Mouse (Mus musculus) heart, embryonic 15.5 days (tissue): Measurements from ENCODE around the gene Chrm4. TPM values are rescaled to one million over a fixed set of nuclear protein-coding genes. Genes with fewer than 3 reads are reported as not detected.

Source experiments
- ATAC-seq: fragments of 200-750 bp; cut with Nextera tagmentation; replicated peaks from 2 replicates; pipeline ENCODE4 v1.8.0; 2017; ENCODE audit warnings: low read depth, moderate TSS enrichment; ENCODE audit not compliant: insufficient number of reproducible peaks, insufficient read depth, low FRiP score
- H3K27ac ChIP-seq: fragments of 300-500 bp; sonication (generic); 2 replicates; pipeline ENCODE4 v1.5.1; 2015; ENCODE audit warnings: mild to moderate bottlenecking, inconsistent platforms
- H3K27me3 ChIP-seq: fragments of 300-500 bp; sonication (generic); 2 replicates; pipeline ENCODE4 v1.6.1; 2015; ENCODE audit warnings: inconsistent platforms
- H3K36me3 ChIP-seq: fragments of 300-500 bp; sonication (generic); 2 replicates; pipeline ENCODE4 v1.6.1; 2015; ENCODE audit warnings: mild to moderate bottlenecking, inconsistent platforms
- H3K4me1 ChIP-seq: fragments of 300-500 bp; sonication (generic); replicated peaks from 2 replicates; pipeline ENCODE4 v1.6.1; 2015; ENCODE audit warnings: inconsistent platforms
- H3K4me2 ChIP-seq: fragments of 300-500 bp; sonication (generic); 2 replicates; pipeline ENCODE4 v1.6.1; 2015; ENCODE audit warnings: inconsistent platforms, mild to moderate bottlenecking, moderate library complexity
- H3K4me3 ChIP-seq: fragments of 300-500 bp; sonication (generic); 2 replicates; pipeline ENCODE4 v1.5.1; 2015; ENCODE audit warnings: mild to moderate bottlenecking, inconsistent platforms
- H3K9ac ChIP-seq: fragments of 300-500 bp; sonication (generic); 2 replicates; pipeline ENCODE4 v1.6.1; 2015; ENCODE audit warnings: mild to moderate bottlenecking, inconsistent platforms
- H3K9me3 ChIP-seq: fragments of 300-500 bp; sonication (generic); replicated peaks from 2 replicates; pipeline ENCODE4 v1.6.1; 2016; ENCODE audit warnings: inconsistent platforms
- WGBS: fragments of 180-500 bp; shearing (Covaris S2); methylation state at CpG from one replicate; pipeline ENCODE4 v1.1.7; 2015; ENCODE audit warnings: mixed read lengths; 5-methylcytosine and 5-hydroxymethylcytosine counted together
- polyA plus RNA-seq: library from polyadenylated mRNA; unstranded; fragments of >200 nt; fragmentation: Nextera tagmentation; extraction: Ambion mirVana; gene quantifications from 2 replicates; pipeline ENCODE4 v1.2.1, GENCODE M21; 2015

Chrm4 gene
- polyA plus RNA-seq, 1 experiment from 2014 or later: not detected

DNA sequence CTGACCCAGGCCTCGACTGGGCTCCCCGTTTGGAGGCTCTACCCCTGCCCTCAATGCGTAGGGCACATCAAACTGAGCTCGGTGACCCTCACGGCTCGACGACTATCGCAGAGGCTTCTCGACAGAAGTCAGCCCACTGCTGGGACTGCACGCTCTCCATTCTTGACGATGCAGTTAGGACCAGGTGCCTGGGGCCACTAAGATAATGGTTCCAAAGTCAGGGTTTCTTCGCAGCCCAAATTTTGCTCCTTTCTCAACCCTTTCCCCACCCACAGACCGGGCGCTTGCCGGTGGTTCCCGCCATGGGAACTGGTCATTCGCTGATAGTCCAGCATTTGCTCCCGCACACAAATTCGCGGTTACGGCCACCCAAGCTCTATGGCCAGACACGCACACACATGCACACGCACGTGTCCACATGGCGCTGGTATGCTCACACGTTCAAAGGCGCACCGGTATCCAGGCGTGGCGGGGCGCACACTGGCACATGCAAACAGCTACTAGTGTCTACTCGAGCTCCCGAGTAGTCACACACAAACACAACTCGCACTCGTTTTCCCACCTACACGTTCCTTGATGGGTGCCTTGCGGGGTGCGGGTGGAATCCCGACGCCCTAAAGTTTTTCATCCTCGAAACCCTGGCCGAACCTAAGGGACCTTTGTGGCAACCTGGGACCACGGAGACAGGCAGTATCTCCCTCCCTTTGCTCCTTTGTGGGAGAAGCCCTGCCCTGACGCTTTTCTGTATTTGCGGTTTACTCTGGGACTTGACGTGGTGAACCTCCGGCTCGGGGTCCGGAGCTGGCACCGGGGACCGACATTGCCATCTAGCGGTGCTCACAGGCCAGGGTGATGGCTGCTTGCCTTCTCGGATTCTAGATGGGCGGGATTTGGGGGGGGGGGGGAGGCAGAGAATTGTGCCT lies 3.4 kb upstream of the Chrm4 start:
- Histone ChIP-seq H3K36me3 (no peaks in the 10 kb centered on the region), H3K27me3 (peaks cover 60% of the 10 kb centered on the region), H3K27ac (no peak overlapping the region), H3K4me1 (peaks cover 35% of the 10 kb centered on the region), H3K4me2 (peak overlapping the region; percentile 93), H3K9ac (no peak overlapping the region), H3K9me3 (no peaks in the 10 kb centered on the region), H3K4me3 (peak overlapping the region; percentile 59)
- peak; percentile 36; the same call in 1 of the 2 replicates for ATAC-seq
- 3% methylated on average over 54 of the region's 54 CpGs for WGBS

DNA sequence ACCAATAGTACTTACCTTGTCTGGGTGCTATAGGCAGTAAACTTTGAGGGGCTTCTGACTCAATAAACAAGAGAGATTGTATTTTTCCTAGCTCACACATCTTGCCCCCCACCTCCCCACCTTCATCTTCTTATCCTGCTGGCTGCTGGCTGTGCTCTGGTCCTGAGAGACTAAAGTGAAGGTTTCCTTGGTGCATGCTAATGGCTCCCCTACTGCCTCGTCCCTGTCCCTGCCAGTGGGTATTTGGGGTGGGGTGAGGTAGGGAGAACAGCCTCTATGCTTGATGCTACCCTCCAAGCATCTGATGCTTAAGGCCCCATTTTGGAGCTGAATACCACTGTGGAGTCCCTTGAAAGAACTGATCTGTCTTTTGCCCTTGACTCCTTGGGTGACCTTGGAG lies 2.3 kb upstream of the Chrm4 start:
- Histone ChIP-seq H3K4me1 (peaks cover 36% of the 10 kb centered on the region), H3K27ac (no peak overlapping the region), H3K9me3 (no peaks in the 10 kb centered on the region), H3K4me3 (no peak overlapping the region), H3K4me2 (no peak overlapping the region), H3K27me3 (peaks cover 64% of the 10 kb centered on the region), H3K9ac (no peak overlapping the region), H3K36me3 (no peaks in the 10 kb centered on the region)
- 63% methylated on average over 1 of the region's 1 CpGs for WGBS
- ATAC-seq: no peak

DNA sequence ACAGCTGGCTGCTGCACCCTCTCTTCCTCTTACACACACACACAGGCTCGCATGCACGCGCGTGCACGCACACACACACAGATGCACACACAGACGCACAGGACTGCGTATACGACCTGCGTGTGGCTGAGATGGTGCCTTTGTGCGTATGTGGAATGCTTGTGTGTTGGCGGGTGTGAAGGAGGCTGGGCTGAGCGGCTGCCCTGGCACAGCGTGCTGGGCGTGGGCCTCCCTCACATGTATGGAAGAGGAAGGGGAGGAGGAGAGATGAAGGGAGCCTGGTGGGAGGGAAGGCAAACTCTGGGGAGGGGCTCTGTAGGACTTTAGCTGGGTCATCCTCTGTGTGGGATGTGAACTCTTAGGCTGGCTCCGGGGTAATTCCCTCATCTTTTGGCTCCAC lies 1.6 kb upstream of the Chrm4 start:
- Histone ChIP-seq H3K27ac (no peak overlapping the region), H3K27me3 (peaks cover 60% of the 10 kb centered on the region), H3K4me1 (peaks cover 42% of the 10 kb centered on the region), H3K9me3 (no peaks in the 10 kb centered on the region), H3K4me2 (no peak overlapping the region), H3K36me3 (no peaks in the 10 kb centered on the region), H3K9ac (no peak overlapping the region), H3K4me3 (no peak overlapping the region)
- no peak for ATAC-seq
- WGBS: 79% methylated on average over 15 of the region's 15 CpGs

DNA sequence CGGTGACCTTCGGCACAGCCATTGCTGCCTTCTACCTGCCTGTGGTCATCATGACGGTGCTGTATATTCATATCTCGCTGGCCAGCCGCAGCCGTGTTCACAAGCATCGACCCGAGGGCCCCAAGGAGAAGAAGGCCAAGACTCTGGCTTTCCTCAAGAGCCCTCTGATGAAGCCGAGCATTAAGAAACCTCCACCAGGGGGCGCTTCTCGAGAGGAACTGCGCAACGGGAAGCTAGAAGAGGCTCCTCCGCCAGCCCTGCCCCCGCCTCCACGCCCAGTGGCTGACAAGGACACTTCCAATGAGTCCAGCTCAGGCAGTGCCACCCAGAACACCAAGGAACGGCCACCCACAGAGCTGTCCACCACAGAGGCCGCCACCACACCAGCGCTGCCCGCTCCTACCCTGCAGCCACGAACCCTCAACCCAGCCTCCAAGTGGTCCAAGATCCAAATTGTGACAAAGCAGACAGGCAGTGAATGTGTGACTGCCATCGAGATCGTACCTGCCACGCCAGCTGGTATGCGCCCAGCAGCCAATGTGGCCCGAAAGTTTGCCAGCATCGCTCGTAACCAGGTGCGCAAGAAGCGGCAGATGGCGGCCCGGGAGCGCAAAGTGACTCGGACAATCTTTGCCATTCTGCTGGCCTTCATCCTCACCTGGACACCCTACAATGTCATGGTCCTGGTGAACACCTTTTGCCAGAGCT lies 931 bp downstream of the Chrm4 start:
- Histone ChIP-seq H3K27me3 (peaks cover 35% of the 10 kb centered on the region), H3K4me1 (peaks cover 50% of the 10 kb centered on the region), H3K4me2 (peak overlapping the region; percentile 59), H3K9ac (no peak overlapping the region), H3K9me3 (no peaks in the 10 kb centered on the region), H3K4me3 (peak overlapping the region; percentile 26), H3K36me3 (no peaks in the 10 kb centered on the region), H3K27ac (no peak overlapping the region)
- 36% methylated on average over 34 of the region's 34 CpGs for WGBS
- ATAC-seq: no peak

DNA sequence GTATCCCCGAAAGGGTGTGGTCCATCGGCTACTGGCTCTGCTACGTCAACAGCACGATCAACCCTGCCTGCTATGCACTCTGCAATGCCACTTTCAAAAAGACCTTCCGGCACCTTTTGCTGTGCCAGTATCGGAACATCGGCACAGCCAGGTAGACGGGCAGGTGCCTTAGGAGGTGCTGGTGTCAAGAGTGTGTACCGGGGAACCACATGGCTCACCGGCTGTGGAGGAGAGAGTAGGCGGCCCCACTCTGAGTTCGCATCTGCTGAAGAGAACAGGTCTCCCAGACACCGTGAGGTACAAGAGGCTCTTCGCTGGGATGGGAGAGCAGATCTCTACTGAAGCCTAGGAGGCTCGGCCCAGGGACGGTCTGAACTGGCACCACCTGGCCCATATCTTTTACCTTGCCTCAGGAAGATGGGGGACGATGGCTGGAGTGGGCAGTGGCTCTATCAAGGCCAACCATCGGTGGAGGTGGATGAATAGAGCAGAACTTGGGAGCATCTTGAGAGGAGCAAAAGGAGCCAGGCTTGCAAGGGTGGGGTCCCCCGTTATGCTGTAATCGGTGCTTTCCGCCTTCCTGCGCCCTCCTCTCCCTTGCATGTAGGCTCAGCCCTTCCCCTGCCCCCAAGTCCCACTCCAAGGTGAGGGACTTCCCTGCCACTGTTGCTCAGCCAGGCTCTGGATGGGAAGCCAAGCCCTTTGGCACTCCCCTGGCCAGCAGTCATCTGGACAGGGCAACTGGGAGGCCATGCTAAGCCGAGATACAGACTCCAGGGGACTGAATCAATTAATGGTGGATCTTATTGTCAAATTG lies 1.7 kb downstream of the Chrm4 start:
- 64% methylated on average over 23 of the region's 23 CpGs for WGBS
- no peak overlapping the region for H3K27ac ChIP-seq
- no peak overlapping the region for H3K4me3 ChIP-seq
- peaks cover 3% of the 10 kb centered on the region; the same call in 1 of the 2 replicates for H3K36me3 ChIP-seq
- H3K4me2 ChIP-seq: peak overlapping the region; percentile 59; the same call in 1 of the 2 replicates
- H3K27me3 ChIP-seq: peaks cover 28% of the 10 kb centered on the region
- no peaks in the 10 kb centered on the region for H3K9me3 ChIP-seq
- ATAC-seq: no peak
- no peak overlapping the region for H3K9ac ChIP-seq
- H3K4me1 ChIP-seq: peaks cover 50% of the 10 kb centered on the region

DNA sequence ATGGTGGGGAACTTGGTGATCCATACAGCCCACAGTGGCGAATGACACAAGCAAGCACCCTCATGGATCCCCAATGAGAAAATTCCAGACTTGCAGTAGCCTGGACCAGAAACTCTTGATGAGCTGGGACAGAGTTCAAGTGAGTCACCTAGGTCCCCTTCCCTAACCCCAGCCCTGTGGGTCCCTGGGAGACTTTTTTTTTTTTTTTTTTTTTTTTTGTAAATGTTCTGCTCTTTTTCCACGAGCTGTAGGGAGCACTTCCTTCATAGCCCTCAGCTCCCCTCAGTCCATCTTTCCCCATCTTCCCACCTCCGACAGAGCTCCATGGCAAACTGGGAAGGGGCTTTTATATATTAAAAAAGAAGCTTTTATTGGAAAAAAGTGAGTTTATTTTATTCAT lies 2.4 kb downstream of the Chrm4 start:
- H3K27me3 ChIP-seq: peaks cover 21% of the 10 kb centered on the region
- H3K27ac ChIP-seq: no peak overlapping the region
- ATAC-seq: no peak
- H3K4me3 ChIP-seq: peak overlapping the region; percentile 58; the same call in 1 of the 2 replicates
- H3K9ac ChIP-seq: no peak overlapping the region
- peaks cover 50% of the 10 kb centered on the region for H3K4me1 ChIP-seq
- WGBS: 66% methylated on average over 3 of the region's 3 CpGs
- H3K36me3 ChIP-seq: peaks cover 8% of the 10 kb centered on the region; the same call in 1 of the 2 replicates
- H3K9me3 ChIP-seq: no peaks in the 10 kb centered on the region
- H3K4me2 ChIP-seq: no peak overlapping the region; the same call in 1 of the 2 replicates

DNA sequence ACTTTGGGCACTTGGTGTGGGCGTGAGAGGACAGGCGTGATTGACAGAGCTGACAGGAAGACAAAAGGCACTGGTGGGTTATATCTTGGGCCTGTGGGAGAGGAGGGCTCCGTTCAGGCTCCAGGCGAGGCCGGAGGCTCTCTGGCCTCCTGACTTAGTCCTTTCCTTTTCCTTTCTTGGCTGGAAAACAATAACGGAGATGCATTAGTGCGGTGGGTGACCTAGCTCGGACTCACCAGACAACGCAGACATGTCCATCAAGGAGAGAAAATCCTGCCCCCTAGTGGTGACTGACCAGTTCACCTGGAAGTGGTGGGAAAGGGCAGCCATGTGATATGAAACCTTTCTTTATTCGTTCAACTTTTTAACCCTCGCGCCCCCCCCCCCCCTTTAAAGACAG lies 2.9 kb downstream of the Chrm4 start:
- H3K27ac ChIP-seq: no peak overlapping the region
- peak overlapping the region; percentile 58 for H3K4me3 ChIP-seq
- peak overlapping the region; percentile 73; the same call in 1 of the 2 replicates for H3K9ac ChIP-seq
- no peak for ATAC-seq
- peaks cover 16% of the 10 kb centered on the region for H3K27me3 ChIP-seq
- WGBS: 14% methylated on average over 12 of the region's 12 CpGs
- H3K4me2 ChIP-seq: peak overlapping the region; percentile 76
- no peaks in the 10 kb centered on the region for H3K9me3 ChIP-seq
- peaks cover 13% of the 10 kb centered on the region; the same call in 1 of the 2 replicates for H3K36me3 ChIP-seq
- H3K4me1 ChIP-seq: peaks cover 50% of the 10 kb centered on the region

DNA sequence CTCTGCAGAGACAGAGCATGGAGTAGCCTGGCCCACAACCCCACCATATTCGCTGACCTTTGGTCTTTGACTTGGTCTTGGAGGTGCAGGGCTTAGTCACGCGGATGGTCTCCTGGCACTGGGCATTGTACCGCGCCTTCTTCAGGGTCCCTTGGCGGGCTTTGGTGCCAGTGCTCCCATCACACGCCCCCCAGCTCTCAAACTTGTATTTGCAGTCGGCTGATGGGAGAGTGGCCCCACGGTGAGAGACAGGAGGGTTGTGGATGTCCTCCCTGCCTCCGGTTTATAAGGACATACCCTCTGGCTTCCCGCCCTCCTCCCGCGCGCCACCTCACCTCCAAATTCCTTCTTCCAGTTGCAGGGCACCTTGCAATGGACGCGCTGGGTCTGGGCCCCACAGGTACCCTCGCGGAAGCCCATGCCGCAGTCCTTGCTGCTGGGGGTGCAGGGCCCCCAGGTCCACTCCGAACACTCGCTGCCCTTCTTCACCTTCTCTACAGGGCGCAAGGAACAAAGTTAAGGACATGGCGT lies 3.8 kb downstream of the Chrm4 start:
- Histone ChIP-seq H3K27me3 (peaks cover 12% of the 10 kb centered on the region; the same call in 1 of the 2 replicates), H3K9me3 (no peaks in the 10 kb centered on the region), H3K36me3 (peaks cover 21% of the 10 kb centered on the region), H3K27ac (peak overlapping the region; percentile 74), H3K4me3 (peak overlapping the region; percentile 58), H3K9ac (peak overlapping the region; percentile 73), H3K4me2 (peak overlapping the region; percentile 76), H3K4me1 (peaks cover 50% of the 10 kb centered on the region)
- no peak for ATAC-seq
- WGBS: 8% methylated on average over 23 of the region's 23 CpGs

DNA sequence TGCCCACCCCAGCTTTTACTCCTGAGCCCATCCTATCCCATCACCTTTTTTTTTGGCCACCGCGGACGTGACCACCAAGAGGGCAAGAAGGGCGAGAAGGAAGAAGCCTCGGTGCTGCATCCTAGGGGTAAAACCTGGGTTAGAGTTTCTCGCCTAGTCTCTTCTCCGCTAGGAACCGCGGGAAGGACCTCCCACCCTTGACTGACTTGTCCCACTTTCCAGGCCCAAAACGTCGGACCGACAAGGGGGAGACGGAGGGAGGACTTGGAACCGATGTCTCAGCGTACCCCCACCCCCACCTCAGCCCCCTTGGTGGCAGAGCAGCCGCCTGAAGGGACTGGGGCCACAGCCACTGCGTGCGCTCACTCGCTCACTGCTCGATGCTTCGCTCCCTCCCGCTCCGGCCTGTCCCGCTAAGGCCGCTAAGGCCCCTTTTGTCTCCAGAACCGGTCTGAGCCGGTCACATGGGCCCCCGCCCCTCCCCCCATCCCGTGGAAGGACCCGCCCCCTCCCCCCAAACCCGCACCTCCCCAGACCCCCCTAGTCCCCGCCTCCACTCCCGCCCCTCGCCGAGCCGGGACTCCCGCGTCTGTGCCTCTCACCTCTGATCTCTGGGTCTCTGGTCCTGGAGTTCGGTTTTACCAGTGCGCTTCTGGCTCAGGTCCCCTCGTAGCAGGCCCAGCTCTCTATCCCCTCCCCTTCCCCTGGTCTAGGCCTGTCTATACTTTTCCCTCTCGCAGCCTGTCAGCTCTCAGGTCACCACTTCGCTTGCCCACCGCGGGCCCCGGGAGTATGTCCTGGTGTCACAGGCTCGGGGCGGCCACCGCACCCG lies 4.5 kb downstream of the Chrm4 start:
- H3K27ac ChIP-seq: peak overlapping the region; percentile 74
- 5% methylated on average over 50 of the region's 50 CpGs for WGBS
- H3K4me3 ChIP-seq: peak overlapping the region; percentile 58
- peaks cover 50% of the 10 kb centered on the region for H3K4me1 ChIP-seq
- ATAC-seq: peak; percentile 45
- peak overlapping the region; percentile 76 for H3K4me2 ChIP-seq
- peak overlapping the region; percentile 73 for H3K9ac ChIP-seq
- H3K27me3 ChIP-seq: peaks cover 12% of the 10 kb centered on the region; the same call in 1 of the 2 replicates
- no peaks in the 10 kb centered on the region for H3K9me3 ChIP-seq
- peaks cover 28% of the 10 kb centered on the region for H3K36me3 ChIP-seq

DNA sequence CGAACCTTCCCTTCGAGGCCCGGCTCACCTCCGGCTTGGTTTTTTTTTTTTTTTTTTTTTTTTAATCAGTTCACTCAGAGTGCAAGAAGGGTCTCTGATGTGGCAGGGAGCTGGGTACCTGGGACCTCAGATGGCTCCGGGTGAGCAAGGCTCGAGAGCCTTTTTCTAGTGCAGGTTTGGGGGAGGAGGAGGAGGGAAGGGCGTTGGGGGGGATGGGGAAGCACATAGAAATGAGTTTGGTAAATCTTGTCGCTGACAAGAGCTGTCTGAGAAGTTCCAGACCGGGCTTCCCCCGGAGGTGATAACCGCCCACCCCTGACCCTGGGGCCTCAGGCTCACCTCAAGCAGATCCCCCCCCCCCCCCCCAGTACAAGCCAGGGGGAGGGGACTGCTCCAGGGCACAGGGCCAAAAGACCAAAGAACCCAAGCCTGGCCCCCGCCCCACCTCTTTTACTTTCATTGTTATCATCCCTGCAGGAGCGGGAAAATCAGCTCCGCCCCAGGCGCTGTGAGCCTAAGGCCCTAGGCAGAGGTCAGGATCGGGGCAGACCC lies 5.2 kb downstream of the Chrm4 start, which contains the start of gene Mdk:
Gene Mdk (minus strand): TSS at position 138 of the 552 bp plus-strand sequence.
- Histone ChIP-seq H3K36me3 (peaks cover 35% of the 10 kb centered on the region), H3K4me3 (peak within 1 kb of the TSS; percentile 58), H3K4me2 (peak within 1 kb of the TSS; percentile 76), H3K9me3 (no peaks in the 10 kb centered on the region), H3K27me3 (peaks cover 12% of the 10 kb centered on the region; the same call in 1 of the 2 replicates), H3K4me1 (peaks cover 50% of the 10 kb centered on the region), H3K9ac (peak within 1 kb of the TSS; percentile 73), H3K27ac (peak within 1 kb of the TSS; percentile 74)
- WGBS: 3% methylated on average over 16 of the region's 16 CpGs
- peak; percentile 28; the same call in 1 of the 2 replicates for ATAC-seq
